Comparison of ENCODE assay signal across 11 mouse cellular contexts in the genomic region with DNA sequence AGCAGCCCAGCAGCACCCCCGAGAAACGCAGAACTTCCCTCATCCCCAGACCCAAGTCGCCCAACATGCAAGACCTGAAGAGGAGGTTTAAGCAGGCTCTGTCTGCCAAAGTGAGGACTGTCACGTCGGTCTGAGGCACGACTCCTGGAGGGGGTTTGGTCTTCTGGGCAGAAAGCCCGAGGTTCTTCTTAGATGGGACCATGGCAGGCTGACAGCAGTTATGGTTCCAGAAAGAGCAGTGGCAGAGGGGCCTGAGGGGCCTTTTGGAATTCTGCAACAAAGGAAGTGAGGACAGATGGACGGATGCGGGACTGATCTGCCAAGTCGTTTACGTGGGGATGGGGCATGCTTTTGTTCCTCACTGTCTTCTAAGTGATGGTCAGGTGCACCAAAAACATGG. TPM values are rescaled to one million over a fixed set of nuclear protein-coding genes. Genes with fewer than 3 reads are reported as not detected.
A peak's percentile ranks its signal among the peaks of the same experiment; 100 is the strongest.
DNase-seq lines count a peak whose midpoint lies in the region; ATAC-seq lines count a peak whose summit lies in the region.
"Had no signal": no experiment of that assay in that cellular context is flagged by ENCODE, and none has a peak within 500 bp of the region (broad histone marks: within the 10 kb centered on the region; RNA-seq: fewer than 3 reads in every experiment).

No protein-coding gene starts in this region.

- no peak overlapping the region for H3K9ac ChIP-seq in kidney, embryonic 14.5 days (ENCODE audit: low read depth, low read length)
- peak overlapping the region; percentile 96 for H3K9ac ChIP-seq in embryonic facial prominence, embryonic 13.5 days
- peak overlapping the region; percentile 99 for H3K9ac ChIP-seq in limb, embryonic 13.5 days

- H3K4me3 ChIP-seq in kidney, embryonic 14.5 days (ENCODE audit: low read length), result no peak overlapping the region; the same call in 1 of the 2 replicates
- peak overlapping the region; percentile 99; the same call in 1 of the 2 replicates for H3K4me3 ChIP-seq in embryonic facial prominence, embryonic 10.5 days
- peak overlapping the region; percentile 75 for H3K4me3 ChIP-seq in embryonic facial prominence, embryonic 13.5 days
- H3K4me3 ChIP-seq in limb, embryonic 13.5 days, result peak overlapping the region; percentile 100

- H3K4me2 ChIP-seq in kidney, embryonic 14.5 days (replicated peaks; ENCODE audit: low read depth, low read length), result peak overlapping the region; percentile 97; the same call in 1 of the 2 replicates
- H3K4me2 ChIP-seq in embryonic facial prominence, embryonic 13.5 days, result peak overlapping the region; percentile 83
- H3K4me2 ChIP-seq in limb, embryonic 13.5 days (replicated peaks), result peak overlapping the region; percentile 88

- 0 out of 2 replicates have a peak overlapping the region, but pooled peaks have one; percentile 17 for H3K27ac ChIP-seq in kidney, embryonic 14.5 days (ENCODE audit: low read depth, low read length)
- peak overlapping the region; percentile 66 for H3K27ac ChIP-seq in embryonic facial prominence, embryonic 10.5 days (replicated peaks)
- H3K27ac ChIP-seq in embryonic facial prominence, embryonic 13.5 days, result peak overlapping the region; percentile 91
- H3K27ac ChIP-seq in limb, embryonic 13.5 days, result peak overlapping the region; percentile 93

- 82% methylated on average over 11 of the region's 11 CpGs for WGBS in kidney, embryonic 14.5 days
- 90% methylated on average over 11 of the region's 11 CpGs for WGBS in embryonic facial prominence, embryonic 10.5 days
- 68% methylated on average over 11 of the region's 11 CpGs for WGBS in embryonic facial prominence, embryonic 13.5 days
- WGBS in limb, embryonic 13.5 days, result 66% methylated on average over 11 of the region's 11 CpGs

- no peaks in the 10 kb centered on the region for H3K27me3 ChIP-seq in kidney, embryonic 14.5 days (ENCODE audit: control insufficient read depth, insufficient read depth, low read length)
- H3K27me3 ChIP-seq in embryonic facial prominence, embryonic 10.5 days (replicated peaks; ENCODE audit: low read depth, poor library complexity, severe bottlenecking), result no peaks in the 10 kb centered on the region
- H3K27me3 ChIP-seq in embryonic facial prominence, embryonic 13.5 days, result no peaks in the 10 kb centered on the region
- H3K27me3 ChIP-seq in limb, embryonic 13.5 days, result no peaks in the 10 kb centered on the region

- H3K4me1 ChIP-seq in kidney, embryonic 14.5 days (ENCODE audit: control insufficient read depth, insufficient read depth, low read length), result peaks cover 49% of the 10 kb centered on the region
- peaks cover 82% of the 10 kb centered on the region for H3K4me1 ChIP-seq in embryonic facial prominence, embryonic 10.5 days
- H3K4me1 ChIP-seq in embryonic facial prominence, embryonic 13.5 days, result peaks cover 76% of the 10 kb centered on the region
- peaks cover 80% of the 10 kb centered on the region for H3K4me1 ChIP-seq in limb, embryonic 13.5 days

- no peak for ATAC-seq in kidney, embryonic 14.5 days (ENCODE audit: low FRiP score, low TSS enrichment)
- no peak for ATAC-seq in embryonic facial prominence, embryonic 13.5 days (ENCODE audit: insufficient number of reproducible peaks, insufficient read depth, low FRiP score, low TSS enrichment, low read depth)
- no peak for ATAC-seq in limb, embryonic 13.5 days (ENCODE audit: low FRiP score, low read depth)

- no peak for DNase-seq in kidney, postnatal 25 days
- no peak for DNase-seq in embryonic facial prominence, embryonic 10.5 days (ENCODE audit: low spot score)
- DNase-seq in liver (no peak), MN1 (ENCODE audit: low spot score) (no peak)
- DNase-seq: adrenal gland, postnatal 10 days; cerebellum, adult 9-10 months; retina, postnatal 1 day had no signal

- peaks cover 28% of the 10 kb centered on the region for H3K36me3 ChIP-seq in kidney, embryonic 14.5 days (ENCODE audit: control insufficient read depth, insufficient read depth, low read length)
- peaks cover 51% of the 10 kb centered on the region for H3K36me3 ChIP-seq in embryonic facial prominence, embryonic 10.5 days (replicated peaks)
- H3K36me3 ChIP-seq in embryonic facial prominence, embryonic 13.5 days, result peaks cover 36% of the 10 kb centered on the region
- peaks cover 39% of the 10 kb centered on the region for H3K36me3 ChIP-seq in limb, embryonic 13.5 days
- H3K36me3 ChIP-seq: G1E had no signal

- H3K9me3 ChIP-seq in kidney, embryonic 14.5 days (ENCODE audit: control insufficient read depth, low read length), result no peaks in the 10 kb centered on the region
- H3K9me3 ChIP-seq in embryonic facial prominence, embryonic 10.5 days, result peaks cover 4% of the 10 kb centered on the region
- no peaks in the 10 kb centered on the region for H3K9me3 ChIP-seq in embryonic facial prominence, embryonic 13.5 days
- peaks cover 5% of the 10 kb centered on the region; the same call in 1 of the 2 replicates for H3K9me3 ChIP-seq in limb, embryonic 13.5 days
- H3K9me3 ChIP-seq: G1E had no signal

RNA-seq across cellular contexts. Expression of gene Rasl11b, which starts 3.4 kb away (rescaled TPM):
- polyA plus RNA-seq in kidney, embryonic 14.5 days (2014; fragmentation: Nextera tagmentation; extraction: Ambion mirVana), result 36.4 and 44.7 TPM in 2 replicates
- polyA plus RNA-seq in embryonic facial prominence, embryonic 10.5 days (2016; fragmentation: Nextera tagmentation; extraction: Ambion mirVana), result 46.3 and 58.0 TPM in 2 replicates
- polyA plus RNA-seq in embryonic facial prominence, embryonic 13.5 days (2015; fragmentation: Nextera tagmentation; extraction: Ambion mirVana), result 148 and 177 TPM in 2 replicates
- polyA plus RNA-seq in limb, embryonic 13.5 days (2015; fragmentation: Nextera tagmentation; extraction: Ambion mirVana), result 147 and 149 TPM in 2 replicates

Comparison
In these comparisons a context has a peak if more than half of its experiments do, and no peak if none do; other contexts are left out.
1. H3K27ac ChIP-seq: peak in every context shown above with its lines; median percentile 93 in limb, embryonic 13.5 days; 91 in embryonic facial prominence, embryonic 13.5 days; 66 in embryonic facial prominence, embryonic 10.5 days; 17 in kidney, embryonic 14.5 days.